Mouse (Mus musculus) left cerebral cortex, adult 11 months (tissue): ENCODE data around the gene Gmppa.

Experiments used
- DNase-seq: peaks from one replicate; pipeline ENCODE4 v3.0.0; 2022; ENCODE audit warnings: low spot score

Gmppa gene

GRCm38 (mm10) chr1:75487405-75488161 is 51.9 kb downstream of the Gmppa start:
- DNase-seq, result no peak

DNA sequence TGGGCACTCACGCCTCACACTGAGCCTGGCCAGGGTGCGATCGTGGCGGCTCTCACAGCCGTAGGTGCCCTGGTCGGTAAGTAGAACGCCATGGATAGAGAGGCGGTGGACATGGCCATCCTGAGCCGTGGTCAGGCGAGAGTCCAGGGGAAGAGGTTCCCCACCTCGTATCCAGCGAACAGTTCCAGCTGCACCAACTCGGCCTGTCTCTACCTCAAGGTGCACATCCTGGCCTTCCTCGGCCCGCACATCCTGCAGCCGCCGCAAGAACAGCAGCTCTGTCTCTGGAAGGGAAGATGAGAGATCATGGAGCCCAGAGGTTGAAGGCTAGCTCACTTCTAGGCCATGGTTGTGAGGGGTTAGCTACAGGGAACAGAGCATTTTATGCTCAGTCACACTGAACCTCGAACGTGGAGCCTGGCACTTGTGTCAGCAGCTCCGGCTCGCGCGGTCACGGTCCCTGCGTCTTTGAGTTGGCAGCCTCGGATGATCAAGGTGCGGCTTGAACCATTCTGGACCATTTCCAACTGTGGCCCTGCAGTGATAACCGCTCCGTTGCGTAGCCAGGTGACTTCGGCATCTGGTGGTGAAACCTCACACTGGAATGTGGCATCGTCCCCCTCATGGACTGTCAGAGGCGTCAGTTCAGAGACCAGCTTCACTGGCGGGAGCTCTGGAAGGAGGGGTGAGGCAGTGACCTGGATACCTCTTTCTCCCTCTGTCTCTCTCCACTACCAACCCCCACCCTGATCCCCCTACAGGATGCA is 55.2 kb downstream of the Gmppa start:
- no peak for DNase-seq

DNA sequence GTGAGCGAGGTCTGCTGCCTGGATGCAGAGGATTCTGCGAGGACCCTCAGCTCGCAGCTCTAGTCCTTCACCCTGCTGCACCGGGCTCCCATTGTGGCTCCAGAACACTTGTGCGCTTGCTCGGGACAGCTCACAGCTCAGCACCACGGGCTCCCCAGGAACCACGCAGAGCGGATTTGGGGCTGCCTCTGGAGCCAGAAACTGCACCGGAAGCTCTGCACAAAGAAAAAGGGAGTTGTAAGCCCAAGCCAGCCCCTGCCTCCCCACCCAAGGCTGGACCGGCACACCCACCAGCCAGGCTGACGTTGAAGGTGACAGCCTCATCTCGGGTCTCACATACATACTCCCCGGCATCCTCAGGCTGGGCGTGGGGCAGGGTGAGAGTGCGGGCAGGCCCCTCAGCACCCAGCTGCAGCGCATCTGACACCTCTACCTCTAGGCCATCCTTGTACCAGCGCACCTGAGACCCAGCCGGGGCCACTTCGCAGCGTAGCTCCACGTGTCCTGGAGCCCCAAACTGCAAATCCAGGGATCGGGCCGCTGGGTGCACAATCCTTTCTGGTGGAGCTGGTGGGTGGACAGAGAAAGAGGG is 56.9 kb downstream of the Gmppa start:
- no peak for DNase-seq
